Mouse (Mus musculus): ENCODE measurements around the gene Cd200r1. TPM values are rescaled to one million over a fixed set of nuclear protein-coding genes. Genes with fewer than 3 reads are reported as not detected.
"Not testable (repeated sequence)": the region's sequence is repeated elsewhere in the genome, so short reads cannot be mapped to it uniquely, and the experiment has no call there.

Cd200r1 gene
- polyA plus RNA-seq, 1 experiment from 2014 or later = 0.29 TPM

DNA sequence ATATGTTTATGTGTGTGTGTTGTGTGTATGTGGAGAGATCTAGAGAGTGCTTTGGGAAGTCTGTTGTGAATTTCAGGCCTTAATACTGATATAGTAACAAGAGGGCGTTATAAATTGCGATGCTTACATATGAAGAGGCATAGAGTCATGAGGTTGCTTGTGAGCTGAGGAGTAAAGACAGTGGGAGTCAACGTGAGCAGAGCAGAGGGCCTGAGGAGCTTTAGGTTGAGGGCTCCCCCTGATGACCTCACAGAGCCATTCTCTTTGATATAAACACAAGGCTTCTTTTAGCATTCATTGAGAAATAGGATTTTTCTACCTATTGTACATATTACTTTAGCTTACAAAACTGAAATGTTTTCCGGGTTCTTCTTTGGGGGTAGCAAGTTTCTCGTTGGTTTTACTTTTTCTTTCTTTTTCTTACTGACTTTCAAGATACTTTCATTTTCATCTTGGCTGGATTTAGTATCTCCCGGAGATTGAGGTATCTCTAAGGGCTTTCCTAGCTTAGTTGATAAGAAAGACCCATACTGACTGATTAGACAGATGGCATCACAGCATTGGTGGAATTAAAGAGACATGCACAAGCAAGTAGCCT, 47.0 kb downstream of the Cd200r1 start:
- no peak for ATAC-seq (ENCODE audit: low read depth)
- Histone ChIP-seq H3K9ac (replicated peaks; ENCODE audit: low read depth, low read length) (no peak overlapping the region), H3K9me3 (ENCODE audit: control insufficient read depth, low read length) (no peaks in the 10 kb centered on the region), H3K36me3 (ENCODE audit: control insufficient read depth, insufficient read depth, low read length) (no peaks in the 10 kb centered on the region), H3K4me2 (ENCODE audit: low read depth, low read length) (no peak overlapping the region), H3K4me3 (ENCODE audit: low read depth, low read length) (no peak overlapping the region), H3K27me3 (ENCODE audit: control insufficient read depth, insufficient read depth, low read length) (no peaks in the 10 kb centered on the region), H3K4me1 (ENCODE audit: control insufficient read depth, insufficient read depth, low read length) (no peaks in the 10 kb centered on the region), H3K27ac (ENCODE audit: low read depth, low read length) (no peak overlapping the region)
- WGBS = 89% methylated on average over 6 of the region's 6 CpGs

DNA sequence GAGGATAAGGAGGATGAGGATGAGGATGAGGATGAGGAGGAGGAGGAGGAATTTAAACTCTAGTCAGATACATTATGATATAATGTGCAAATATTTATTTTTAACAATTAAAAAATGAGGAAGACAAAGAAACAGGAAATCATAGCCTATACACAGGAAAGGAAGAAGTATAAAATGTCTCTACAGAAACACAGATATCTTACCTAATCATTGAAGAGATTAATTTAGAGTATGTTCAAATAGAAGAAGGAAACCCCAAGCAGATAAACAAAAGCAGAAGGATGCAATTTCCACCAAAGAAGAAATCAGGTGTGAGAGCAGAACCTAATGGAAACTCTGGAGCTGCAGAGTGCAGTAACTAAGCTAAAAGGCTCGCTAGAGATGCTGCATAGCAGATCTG, 52.5 kb downstream of the Cd200r1 start:
- H3K27me3 ChIP-seq (ENCODE audit: control insufficient read depth, insufficient read depth, low read length) = no peaks in the 10 kb centered on the region
- H3K9ac ChIP-seq (replicated peaks; ENCODE audit: low read depth, low read length) = no peak overlapping the region
- H3K36me3 ChIP-seq (ENCODE audit: control insufficient read depth, insufficient read depth, low read length) = no peaks in the 10 kb centered on the region
- WGBS = 64% methylated on average over 1 of the region's 1 CpGs
- H3K27ac ChIP-seq (ENCODE audit: low read depth, low read length) = no peak overlapping the region
- H3K4me2 ChIP-seq (ENCODE audit: low read depth, low read length) = no peak overlapping the region
- no peaks in the 10 kb centered on the region for H3K4me1 ChIP-seq (ENCODE audit: control insufficient read depth, insufficient read depth, low read length)
- no peaks in the 10 kb centered on the region for H3K9me3 ChIP-seq (ENCODE audit: control insufficient read depth, low read length)
- ATAC-seq (ENCODE audit: low read depth) = no peak
- H3K4me3 ChIP-seq (ENCODE audit: low read depth, low read length) = no peak overlapping the region

DNA sequence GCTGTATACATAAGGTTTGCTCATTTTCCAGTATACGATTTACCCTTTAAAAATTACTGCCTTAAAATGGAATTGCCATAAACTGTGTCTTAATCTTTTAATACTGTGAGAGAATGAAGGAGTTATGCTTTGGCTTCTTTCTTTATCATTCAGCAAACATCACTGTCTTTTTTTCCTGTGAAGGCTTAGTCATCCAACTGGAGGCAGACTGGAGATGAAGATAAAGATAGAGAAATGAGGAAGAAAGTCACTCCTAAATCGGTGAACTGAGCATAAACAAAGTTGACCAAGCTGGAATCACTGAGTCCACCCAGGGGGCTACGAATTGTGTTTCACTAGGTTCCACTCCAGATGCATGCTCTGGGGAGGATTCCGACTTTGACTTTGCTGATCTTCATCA, 55.0 kb downstream of the Cd200r1 start:
- no peak for ATAC-seq (ENCODE audit: low read depth)

DNA sequence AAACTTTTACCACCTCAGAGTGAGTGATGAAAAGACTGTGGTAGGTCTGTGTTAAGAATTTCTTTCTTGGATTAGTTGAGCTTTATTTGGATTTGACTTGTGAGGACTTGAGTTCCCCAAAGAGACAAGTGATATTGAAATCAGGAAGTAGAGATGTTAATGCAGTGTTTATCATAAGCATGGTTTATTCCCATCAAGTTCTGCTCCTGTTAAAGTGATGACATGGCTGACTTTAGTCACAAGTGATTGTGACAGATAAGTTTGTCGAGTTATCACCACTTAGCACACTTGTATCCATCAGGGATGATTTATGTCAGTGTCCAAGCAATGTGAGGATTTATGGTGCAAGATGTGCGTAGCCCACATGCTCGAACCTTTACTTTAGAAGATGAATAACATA, 66.8 kb downstream of the Cd200r1 start:
- H3K9me3 ChIP-seq (ENCODE audit: control insufficient read depth, low read length) = no peaks in the 10 kb centered on the region
- 84% methylated on average over 3 of the region's 3 CpGs for WGBS
- no peaks in the 10 kb centered on the region for H3K27me3 ChIP-seq (ENCODE audit: control insufficient read depth, insufficient read depth, low read length)
- H3K27ac ChIP-seq (ENCODE audit: low read depth, low read length) = no peak overlapping the region
- H3K4me2 ChIP-seq (ENCODE audit: low read depth, low read length) = no peak overlapping the region
- H3K36me3 ChIP-seq (ENCODE audit: control insufficient read depth, insufficient read depth, low read length) = no peaks in the 10 kb centered on the region
- no peak overlapping the region for H3K4me3 ChIP-seq (ENCODE audit: low read depth, low read length)
- no peak overlapping the region for H3K9ac ChIP-seq (replicated peaks; ENCODE audit: low read depth, low read length)
- H3K4me1 ChIP-seq (ENCODE audit: control insufficient read depth, insufficient read depth, low read length) = no peaks in the 10 kb centered on the region
- ATAC-seq (ENCODE audit: low read depth) = no peak

More for the DNA sequence above, 55.0 kb downstream of the Cd200r1 start:
- Histone ChIP-seq H3K4me2 (ENCODE audit: low read depth, low read length) (no peak overlapping the region), H3K9me3 (ENCODE audit: control insufficient read depth, low read length) (no peaks in the 10 kb centered on the region), H3K9ac (replicated peaks; ENCODE audit: low read depth, low read length) (no peak overlapping the region), H3K27me3 (ENCODE audit: control insufficient read depth, insufficient read depth, low read length) (no peaks in the 10 kb centered on the region), H3K27ac (ENCODE audit: low read depth, low read length) (no peak overlapping the region), H3K4me3 (ENCODE audit: low read depth, low read length) (no peak overlapping the region), H3K36me3 (ENCODE audit: control insufficient read depth, insufficient read depth, low read length) (no peaks in the 10 kb centered on the region), H3K4me1 (ENCODE audit: control insufficient read depth, insufficient read depth, low read length) (no peaks in the 10 kb centered on the region)
- WGBS = 88% methylated on average over 4 of the region's 4 CpGs

DNA sequence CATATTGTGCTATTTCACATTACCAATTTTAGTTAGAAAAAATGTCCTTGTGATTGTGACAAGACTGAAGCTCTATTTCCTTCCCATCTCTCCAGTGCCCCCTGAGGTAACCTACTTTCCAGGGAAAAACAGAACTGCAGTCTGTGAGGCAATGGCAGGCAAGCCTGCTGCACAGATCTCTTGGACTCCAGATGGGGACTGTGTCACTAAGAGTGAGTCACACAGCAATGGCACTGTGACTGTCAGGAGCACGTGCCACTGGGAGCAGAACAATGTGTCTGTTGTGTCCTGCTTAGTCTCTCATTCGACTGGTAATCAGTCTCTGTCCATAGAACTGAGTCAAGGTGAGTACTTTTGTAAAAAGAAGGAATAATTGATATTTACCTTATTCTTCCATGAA, 67.7 kb downstream of the Cd200r1 start:
- H3K9me3 ChIP-seq (ENCODE audit: control insufficient read depth, low read length) = not testable (repeated sequence)

More for the DNA sequence above, 67.7 kb downstream of the Cd200r1 start:
- H3K9ac ChIP-seq (replicated peaks; ENCODE audit: low read depth, low read length); H3K27ac ChIP-seq (ENCODE audit: low read depth, low read length); ATAC-seq (ENCODE audit: low read depth); H3K4me2 ChIP-seq (ENCODE audit: low read depth, low read length); H3K27me3 ChIP-seq (ENCODE audit: control insufficient read depth, insufficient read depth, low read length); H3K4me1 ChIP-seq (ENCODE audit: control insufficient read depth, insufficient read depth, low read length); H3K4me3 ChIP-seq (ENCODE audit: low read depth, low read length); H3K36me3 ChIP-seq (ENCODE audit: control insufficient read depth, insufficient read depth, low read length): not testable (repeated sequence)
- WGBS = 48% methylated on average over 2 of the region's 2 CpGs

Other genes starting within 250 kb of the Cd200r1 start
- gene Boc, start 206.8 kb upstream of the Cd200r1 start, polyA plus RNA-seq (2014; fragmentation: Nextera tagmentation; extraction: Ambion mirVana) = 7.8 and 9.9 TPM in 2 replicates
- 5.4 and 6.1 TPM in 2 replicates for gene Nepro, start 41.4 kb upstream of the Cd200r1 start, polyA plus RNA-seq (2014; fragmentation: Nextera tagmentation; extraction: Ambion mirVana)
- gene Gtpbp8, start 19.4 kb upstream of the Cd200r1 start, polyA plus RNA-seq (2014; fragmentation: Nextera tagmentation; extraction: Ambion mirVana) = 42.3 and 44.9 TPM in 2 replicates
- gene Cd200r4, start 46.0 kb downstream of the Cd200r1 start, polyA plus RNA-seq (2014; fragmentation: Nextera tagmentation; extraction: Ambion mirVana) = not detected in 2 replicates
- 0.15 TPM in 2 replicates for gene Cd200r2, start 101.4 kb downstream of the Cd200r1 start, polyA plus RNA-seq (2014; fragmentation: Nextera tagmentation; extraction: Ambion mirVana)
- not detected in 2 replicates for gene Cd200r3, start 177.9 kb downstream of the Cd200r1 start, polyA plus RNA-seq (2014; fragmentation: Nextera tagmentation; extraction: Ambion mirVana)

All from neural tube, embryonic 14.5 days (tissue).